Mouse (Mus musculus): ENCODE measurements around the gene 9530003J23Rik. TPM values are rescaled to one million over a fixed set of nuclear protein-coding genes. Genes with fewer than 3 reads are reported as not detected.
"Not testable (repeated sequence)": the region's sequence is repeated elsewhere in the genome, so short reads cannot be mapped to it uniquely, and the experiment has no call there.

Gene 9530003J23Rik
- polyA plus RNA-seq, 1 experiment from 2014 or later = not detected

DNA sequence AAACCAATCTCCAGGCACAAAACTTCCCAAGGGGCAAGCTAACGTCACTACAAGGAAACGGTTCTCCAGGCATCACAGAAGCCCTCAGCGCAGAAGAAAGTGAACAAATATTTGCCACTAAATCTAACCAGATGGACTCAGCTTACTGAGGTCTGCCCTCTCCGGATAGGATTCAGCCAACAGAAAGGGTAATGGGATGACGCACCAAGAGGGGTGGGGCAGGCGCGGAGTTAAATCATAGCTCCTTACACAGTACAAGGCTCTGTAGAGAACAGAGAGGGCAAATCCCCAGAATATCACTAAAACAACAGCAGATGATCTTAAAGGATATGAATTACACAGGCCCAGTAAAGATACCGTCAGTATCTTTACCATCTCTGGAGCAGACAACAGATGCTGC lies 20.2 kb downstream of the 9530003J23Rik start:
- peaks cover 81% of the 10 kb centered on the region for H3K36me3 ChIP-seq (ENCODE audit: control insufficient read depth, insufficient read depth, low read length)
- DNase-seq = no peak

DNA sequence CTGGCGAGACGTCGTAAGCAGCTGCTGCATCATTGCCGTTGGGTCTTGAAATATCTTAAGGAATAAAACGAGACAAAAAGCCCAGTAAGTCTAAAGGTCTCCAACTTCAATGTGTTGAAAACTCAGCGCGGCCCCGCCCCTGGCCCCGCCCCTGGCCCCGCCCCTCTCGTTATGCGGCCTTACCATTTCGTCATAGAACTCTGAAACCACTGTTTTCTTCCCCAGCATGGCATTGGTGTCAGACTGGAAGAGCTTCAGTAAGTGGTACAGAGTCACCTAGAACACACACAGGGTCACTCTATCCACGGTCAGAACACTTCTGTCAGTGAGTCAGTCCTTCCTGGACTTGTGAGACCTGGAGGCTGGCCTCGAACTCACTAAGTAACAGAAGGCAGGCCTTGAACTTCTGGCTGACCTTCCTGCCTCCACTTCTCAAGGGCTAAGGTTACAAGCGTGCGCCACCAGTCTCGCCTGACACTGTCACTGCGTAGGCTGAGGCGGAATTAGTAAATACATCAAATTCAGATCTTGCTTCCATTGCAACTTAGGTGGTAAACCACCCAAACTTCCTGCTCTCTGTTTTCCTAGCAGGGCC lies 21.2 kb downstream of the 9530003J23Rik start:
- Histone ChIP-seq H3K27ac (replicated peaks; ENCODE audit: low read depth, low read length) (no peak overlapping the region), H3K4me1 (ENCODE audit: control insufficient read depth, insufficient read depth, low read length) (0 out of 2 replicates have a peak, but pooled peaks cover 2% of the 10 kb centered on the region), H3K4me3 (replicated peaks; ENCODE audit: low read depth, low read length) (no peak overlapping the region), H3K9ac (replicated peaks; ENCODE audit: low read length) (no peak overlapping the region), H3K27me3 (ENCODE audit: control insufficient read depth, insufficient read depth, low read length) (no peaks in the 10 kb centered on the region), H3K36me3 (ENCODE audit: control insufficient read depth, insufficient read depth, low read length) (peaks cover 87% of the 10 kb centered on the region), H3K9me3 (ENCODE audit: control insufficient read depth, low read length) (no peaks in the 10 kb centered on the region), H3K4me2 (ENCODE audit: low read length) (no peak overlapping the region)
- DNase-seq (no peak), ATAC-seq (ENCODE audit: low FRiP score, low TSS enrichment) (no peak; the same call in 1 of the 2 replicates)
- 85% methylated on average over 20 of the region's 20 CpGs for WGBS

More for the DNA sequence above, 20.2 kb downstream of the 9530003J23Rik start:
- no peak for ATAC-seq (ENCODE audit: low FRiP score, low TSS enrichment)
- Histone ChIP-seq H3K27me3 (ENCODE audit: control insufficient read depth, insufficient read depth, low read length) (no peaks in the 10 kb centered on the region), H3K4me2 (ENCODE audit: low read length) (no peak overlapping the region), H3K9me3 (ENCODE audit: control insufficient read depth, low read length) (no peaks in the 10 kb centered on the region), H3K27ac (replicated peaks; ENCODE audit: low read depth, low read length) (no peak overlapping the region), H3K9ac (replicated peaks; ENCODE audit: low read length) (no peak overlapping the region), H3K4me1 (ENCODE audit: control insufficient read depth, insufficient read depth, low read length) (peaks cover 11% of the 10 kb centered on the region), H3K4me3 (replicated peaks; ENCODE audit: low read depth, low read length) (no peak overlapping the region)
- WGBS = 95% methylated on average over 8 of the region's 8 CpGs

DNA sequence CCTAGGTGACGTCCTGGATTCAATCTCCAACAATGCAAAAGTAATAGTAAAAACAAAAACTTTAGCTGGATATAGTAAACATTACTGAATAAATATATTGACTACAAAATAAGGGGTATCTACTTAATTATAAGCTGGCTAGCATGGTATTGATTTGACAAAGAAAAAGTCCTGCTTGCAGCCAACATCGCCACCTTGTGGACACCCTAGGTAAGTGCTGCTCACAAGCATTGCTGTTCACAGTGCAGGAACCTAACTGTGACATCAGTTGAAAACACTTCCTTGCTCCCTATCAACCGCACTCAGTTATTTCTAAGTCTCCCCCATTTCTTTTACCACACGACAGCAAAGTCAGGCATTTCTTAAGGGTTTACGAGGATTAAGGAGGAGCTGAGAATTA lies 21.7 kb downstream of the 9530003J23Rik start:
- no peak overlapping the region for H3K4me2 ChIP-seq (ENCODE audit: low read length)
- H3K27ac ChIP-seq (replicated peaks; ENCODE audit: low read depth, low read length) = no peak overlapping the region
- H3K9me3 ChIP-seq (ENCODE audit: control insufficient read depth, low read length) = no peaks in the 10 kb centered on the region
- no peak for ATAC-seq (ENCODE audit: low FRiP score, low TSS enrichment)
- H3K27me3 ChIP-seq (ENCODE audit: control insufficient read depth, insufficient read depth, low read length) = no peaks in the 10 kb centered on the region
- WGBS = 69% methylated on average over 5 of the region's 5 CpGs
- H3K36me3 ChIP-seq (ENCODE audit: control insufficient read depth, insufficient read depth, low read length) = peaks cover 83% of the 10 kb centered on the region
- no peak overlapping the region for H3K4me3 ChIP-seq (replicated peaks; ENCODE audit: low read depth, low read length)
- DNase-seq = peak; percentile 71
- no peak overlapping the region for H3K9ac ChIP-seq (replicated peaks; ENCODE audit: low read length)
- H3K4me1 ChIP-seq (ENCODE audit: control insufficient read depth, insufficient read depth, low read length) = no peaks in the 10 kb centered on the region

DNA sequence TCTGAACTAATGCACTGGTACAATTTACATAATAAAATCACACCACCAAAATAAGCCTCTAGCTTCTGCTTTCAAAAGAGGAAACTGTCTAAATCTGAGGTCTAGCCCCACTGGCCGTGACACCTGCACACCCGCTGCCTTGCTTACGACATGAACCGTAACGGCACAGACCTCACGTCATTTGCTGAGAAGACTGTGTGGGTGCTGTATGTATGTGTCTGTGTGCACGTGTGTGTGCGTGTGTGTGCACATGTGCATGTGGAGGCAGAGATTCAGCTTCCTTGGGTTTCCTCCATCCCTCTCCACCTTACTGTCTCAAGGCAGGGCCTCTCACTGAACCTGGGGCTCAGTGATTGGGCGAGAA lies 22.4 kb downstream of the 9530003J23Rik start:
- Histone ChIP-seq H3K9ac (replicated peaks; ENCODE audit: low read length) (no peak overlapping the region), H3K27me3 (ENCODE audit: control insufficient read depth, insufficient read depth, low read length) (no peaks in the 10 kb centered on the region), H3K9me3 (ENCODE audit: control insufficient read depth, low read length) (no peaks in the 10 kb centered on the region), H3K4me2 (ENCODE audit: low read length) (no peak overlapping the region), H3K36me3 (ENCODE audit: control insufficient read depth, insufficient read depth, low read length) (peaks cover 77% of the 10 kb centered on the region), H3K27ac (replicated peaks; ENCODE audit: low read depth, low read length) (no peak overlapping the region), H3K4me1 (ENCODE audit: control insufficient read depth, insufficient read depth, low read length) (no peaks in the 10 kb centered on the region), H3K4me3 (replicated peaks; ENCODE audit: low read depth, low read length) (no peak overlapping the region)
- ATAC-seq (ENCODE audit: low FRiP score, low TSS enrichment) = no peak
- 99% methylated on average over 9 of the region's 9 CpGs for WGBS
- DNase-seq = no peak

DNA sequence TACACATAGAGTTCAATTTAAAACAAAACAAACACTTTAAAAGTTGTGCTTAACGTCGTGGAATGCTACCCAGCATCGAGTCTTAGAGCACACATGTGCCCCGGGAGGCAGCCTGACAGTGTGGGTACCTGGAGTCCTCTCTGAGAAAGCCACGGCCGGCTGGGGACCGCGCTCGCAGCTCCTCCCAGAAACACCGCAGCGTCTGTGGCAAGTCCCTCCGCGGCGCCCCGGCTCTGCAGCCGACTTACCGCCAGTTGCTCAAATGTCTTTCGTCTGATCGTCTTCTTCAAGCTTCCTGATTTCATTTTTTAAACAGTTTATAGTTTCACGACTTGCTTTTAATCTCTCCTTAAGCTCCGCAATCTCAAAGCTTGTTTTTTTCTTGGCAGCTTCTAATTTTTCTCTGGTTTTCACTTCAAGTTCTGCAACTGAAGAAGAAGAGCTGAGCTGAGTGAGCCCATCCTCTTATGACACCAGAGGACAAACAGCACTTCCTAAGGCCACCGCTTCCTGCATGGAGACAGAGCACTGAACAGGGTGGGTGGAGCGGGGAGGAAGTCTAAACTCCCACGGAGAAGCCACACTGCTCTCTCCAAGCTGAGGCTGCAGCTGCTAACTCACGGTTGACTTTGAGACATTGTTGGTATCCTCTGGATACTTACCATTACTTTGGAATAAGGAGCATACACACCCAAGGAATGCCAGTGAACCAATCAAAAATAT lies 22.9 kb downstream of the 9530003J23Rik start:
- ATAC-seq (ENCODE audit: low FRiP score, low TSS enrichment) = no peak
- H3K36me3 ChIP-seq (ENCODE audit: control insufficient read depth, insufficient read depth, low read length) = peaks cover 72% of the 10 kb centered on the region
- H3K4me1 ChIP-seq (ENCODE audit: control insufficient read depth, insufficient read depth, low read length) = no peaks in the 10 kb centered on the region
- H3K4me2 ChIP-seq (ENCODE audit: low read length) = no peak overlapping the region
- H3K9ac ChIP-seq (replicated peaks; ENCODE audit: low read length) = no peak overlapping the region
- no peaks in the 10 kb centered on the region for H3K27me3 ChIP-seq (ENCODE audit: control insufficient read depth, insufficient read depth, low read length)
- H3K4me3 ChIP-seq (replicated peaks; ENCODE audit: low read depth, low read length) = no peak overlapping the region
- H3K27ac ChIP-seq (replicated peaks; ENCODE audit: low read depth, low read length) = no peak overlapping the region
- no peak for DNase-seq
- WGBS = 96% methylated on average over 25 of the region's 25 CpGs
- H3K9me3 ChIP-seq (ENCODE audit: control insufficient read depth, low read length) = no peaks in the 10 kb centered on the region

DNA sequence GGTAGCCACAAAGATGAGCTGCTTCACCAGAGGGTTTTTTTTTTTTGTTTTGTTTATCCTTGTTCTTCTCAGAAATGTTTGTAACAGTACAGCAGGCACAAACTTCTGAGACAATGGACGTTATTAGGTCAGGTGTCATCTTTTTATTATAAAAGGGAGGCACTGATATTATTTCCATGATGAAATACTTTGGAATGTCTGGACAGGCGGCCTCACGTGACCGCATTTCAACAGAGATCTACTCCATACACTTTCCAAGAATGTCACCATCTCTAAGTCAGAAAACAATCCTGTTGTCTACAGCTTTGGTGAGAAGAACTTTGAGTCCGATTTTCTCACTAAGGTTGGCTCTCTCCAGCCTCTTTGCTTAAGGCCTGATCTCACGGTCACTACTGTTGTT lies 27.5 kb downstream of the 9530003J23Rik start:
- Histone ChIP-seq H3K4me3 (replicated peaks; ENCODE audit: low read depth, low read length) (no peak overlapping the region), H3K27me3 (ENCODE audit: control insufficient read depth, insufficient read depth, low read length) (no peaks in the 10 kb centered on the region), H3K4me1 (ENCODE audit: control insufficient read depth, insufficient read depth, low read length) (no peaks in the 10 kb centered on the region), H3K9ac (replicated peaks; ENCODE audit: low read length) (no peak overlapping the region), H3K27ac (replicated peaks; ENCODE audit: low read depth, low read length) (no peak overlapping the region), H3K9me3 (ENCODE audit: control insufficient read depth, low read length) (no peaks in the 10 kb centered on the region), H3K36me3 (ENCODE audit: control insufficient read depth, insufficient read depth, low read length) (peaks cover 29% of the 10 kb centered on the region), H3K4me2 (ENCODE audit: low read length) (no peak overlapping the region)
- ATAC-seq (ENCODE audit: low FRiP score, low TSS enrichment) = no peak
- WGBS = 92% methylated on average over 6 of the region's 6 CpGs
- no peak for DNase-seq

DNA sequence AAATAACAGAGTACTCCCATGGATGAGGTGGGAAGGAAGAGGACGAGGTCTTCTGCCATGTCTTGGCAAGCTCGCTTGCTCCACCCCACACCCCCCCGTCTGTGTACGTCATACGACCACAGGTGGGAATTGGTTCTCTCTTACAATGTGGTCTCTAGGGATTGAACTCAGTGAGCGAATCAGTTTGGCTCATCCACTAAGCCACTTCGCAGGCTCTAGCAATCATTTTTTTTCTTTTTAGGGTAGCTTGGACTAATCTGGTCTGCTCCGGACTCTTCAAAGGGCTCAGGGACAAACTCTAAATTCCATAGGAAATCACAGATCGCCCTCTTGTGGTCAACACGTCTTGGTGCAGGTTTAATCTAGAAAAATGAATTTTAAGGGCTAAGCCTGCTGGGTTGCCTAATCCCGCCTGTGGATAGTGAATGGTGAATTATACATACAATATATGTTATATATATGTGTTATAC lies 29.0 kb downstream of the 9530003J23Rik start:
- peak; percentile 71; the same call in 1 of the 2 replicates for ATAC-seq (ENCODE audit: low FRiP score, low TSS enrichment)
- H3K27ac ChIP-seq (replicated peaks; ENCODE audit: low read depth, low read length) = no peak overlapping the region
- no peak overlapping the region; the same call in 1 of the 2 replicates for H3K9ac ChIP-seq (replicated peaks; ENCODE audit: low read length)
- no peaks in the 10 kb centered on the region for H3K27me3 ChIP-seq (ENCODE audit: control insufficient read depth, insufficient read depth, low read length)
- H3K4me1 ChIP-seq (ENCODE audit: control insufficient read depth, insufficient read depth, low read length) = no peaks in the 10 kb centered on the region
- no peaks in the 10 kb centered on the region for H3K9me3 ChIP-seq (ENCODE audit: control insufficient read depth, low read length)
- H3K36me3 ChIP-seq (ENCODE audit: control insufficient read depth, insufficient read depth, low read length) = peaks cover 14% of the 10 kb centered on the region
- WGBS = 14% methylated on average over 11 of the region's 11 CpGs
- peak overlapping the region; percentile 51 for H3K4me2 ChIP-seq (ENCODE audit: low read length)
- peak; percentile 92 for DNase-seq
- no peak overlapping the region; the same call in 1 of the 2 replicates for H3K4me3 ChIP-seq (replicated peaks; ENCODE audit: low read depth, low read length)

DNA sequence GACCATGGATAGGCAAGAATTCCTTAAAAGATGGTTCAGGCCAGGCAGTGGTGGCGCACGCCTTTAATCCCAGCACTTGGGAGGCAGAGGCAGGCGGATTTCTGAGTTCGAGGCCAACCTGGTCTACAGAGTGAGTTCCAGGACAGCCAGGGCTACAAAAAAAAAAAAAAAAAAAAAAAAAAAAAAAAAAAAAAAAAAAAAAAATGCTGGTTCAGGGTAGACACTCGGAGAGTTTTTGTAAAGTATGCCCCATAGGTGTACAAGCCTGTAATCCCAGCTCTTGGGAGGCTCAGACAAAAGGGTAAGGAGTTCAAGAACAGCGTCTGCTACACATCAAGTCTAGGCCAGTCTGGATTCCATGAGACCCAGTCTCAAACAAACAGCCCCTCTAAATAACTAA lies 29.7 kb downstream of the 9530003J23Rik start:
- WGBS = 96% methylated on average over 6 of the region's 6 CpGs
- H3K36me3 ChIP-seq (ENCODE audit: control insufficient read depth, insufficient read depth, low read length); H3K27me3 ChIP-seq (ENCODE audit: control insufficient read depth, insufficient read depth, low read length); H3K4me1 ChIP-seq (ENCODE audit: control insufficient read depth, insufficient read depth, low read length); DNase-seq; H3K27ac ChIP-seq (replicated peaks; ENCODE audit: low read depth, low read length); H3K9ac ChIP-seq (replicated peaks; ENCODE audit: low read length); H3K4me2 ChIP-seq (ENCODE audit: low read length); H3K4me3 ChIP-seq (replicated peaks; ENCODE audit: low read depth, low read length); H3K9me3 ChIP-seq (ENCODE audit: control insufficient read depth, low read length); ATAC-seq (ENCODE audit: low FRiP score, low TSS enrichment): not testable (repeated sequence)

DNA sequence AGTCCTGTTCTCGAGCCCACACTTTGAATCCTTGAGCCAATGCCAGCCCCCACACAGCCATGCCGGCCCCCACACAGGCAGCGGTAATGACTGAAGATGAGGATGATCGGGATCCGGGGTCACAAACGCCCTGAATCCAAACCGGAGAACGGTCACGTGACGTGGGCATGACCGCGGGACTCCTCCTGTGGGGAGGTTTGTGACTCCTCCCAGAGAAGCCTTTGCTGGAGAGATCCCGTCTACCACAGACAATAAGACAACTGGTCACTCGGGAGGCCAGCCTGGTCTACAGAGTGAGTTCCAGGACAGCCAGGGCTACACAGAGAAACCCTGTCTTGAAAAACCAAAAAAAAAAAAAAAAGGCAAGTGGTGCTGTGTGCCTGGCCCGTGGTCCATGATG lies 30.3 kb downstream of the 9530003J23Rik start:
- Histone ChIP-seq H3K4me1 (ENCODE audit: control insufficient read depth, insufficient read depth, low read length) (no peaks in the 10 kb centered on the region), H3K27ac (replicated peaks; ENCODE audit: low read depth, low read length) (no peak overlapping the region), H3K4me3 (replicated peaks; ENCODE audit: low read depth, low read length) (no peak overlapping the region), H3K27me3 (ENCODE audit: control insufficient read depth, insufficient read depth, low read length) (no peaks in the 10 kb centered on the region), H3K36me3 (ENCODE audit: control insufficient read depth, insufficient read depth, low read length) (peaks cover 9% of the 10 kb centered on the region), H3K9me3 (ENCODE audit: control insufficient read depth, low read length) (no peaks in the 10 kb centered on the region), H3K4me2 (ENCODE audit: low read length) (no peak overlapping the region), H3K9ac (replicated peaks; ENCODE audit: low read length) (no peak overlapping the region)
- no peak for ATAC-seq (ENCODE audit: low FRiP score, low TSS enrichment)
- no peak for DNase-seq
- WGBS = 88% methylated on average over 15 of the region's 15 CpGs
